Mouse (Mus musculus) MEL (cell line): ENCODE results near the gene Slc25a26.

Experiments
- GABPA ChIP-seq: IDR thresholded peaks from 2 replicates; pipeline ENCODE4 v1.6.1; 2012; ENCODE audit warnings: low read depth, mild to moderate bottlenecking, inconsistent platforms, low read length, improper control_type of control experiment, moderate library complexity
- GATA1 ChIP-seq: IDR thresholded peaks from 2 replicates; pipeline ENCODE4 v1.6.1; 2011; ENCODE audit warnings: low read depth, low read length, improper control_type of control experiment
- NRF1 ChIP-seq: IDR thresholded peaks from 2 replicates; pipeline ENCODE4 v1.6.1; 2014; ENCODE audit warnings: low read depth, mild to moderate bottlenecking, inconsistent platforms, low read length, improper control_type of control experiment, moderate library complexity; ENCODE audit not compliant: poor library complexity, insufficient read depth, severe bottlenecking
- POLR2A ChIP-seq, 2 experiments: IDR thresholded peaks; 2 replicates each; pipeline ENCODE4 v1.6.1; 2011 to 2012; ENCODE audit warnings: low read length in 2 of 2, mild to moderate bottlenecking in 2 of 2, control low read depth in 1 of 2, improper control_type of control experiment in 1 of 2, low read depth in 1 of 2, moderate library complexity in 1 of 2; ENCODE audit not compliant: control insufficient read depth in 1 of 2, insufficient read depth in 1 of 2, poor library complexity in 1 of 2

DNA sequence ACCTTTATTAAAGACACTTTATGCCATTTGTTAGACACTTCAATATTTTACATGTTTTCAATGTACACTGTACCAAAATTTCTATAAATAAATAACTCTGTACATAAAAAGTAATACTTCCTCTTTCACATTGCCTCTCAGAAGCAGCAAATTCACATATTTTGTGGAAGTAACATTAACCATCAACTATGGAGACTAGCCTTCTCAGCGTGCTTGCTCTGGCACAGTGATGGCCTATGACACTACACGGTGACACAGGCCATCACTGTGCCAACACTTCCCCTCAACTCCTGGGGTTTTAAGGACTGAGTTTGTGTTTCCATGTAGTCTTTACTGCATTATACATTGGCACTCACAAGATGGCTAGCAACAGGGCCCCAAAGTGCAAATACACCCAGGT lies 104.4 kb downstream of the Slc25a26 start:
- TF ChIP-seq NRF1 = no peak
- TF ChIP-seq POLR2A (IDR thresholded peaks at IDR 0.05; ENCODE audit: control insufficient read depth in 1 of 2, insufficient read depth in 1 of 2, low read depth in 1 of 2, low read length in 2 of 2, poor library complexity in 1 of 2) = no peak
- TF ChIP-seq GABPA = no peak
- no peak for TF ChIP-seq GATA1
